ENCODE assay signal across 24 mouse cellular contexts in the genomic region with DNA sequence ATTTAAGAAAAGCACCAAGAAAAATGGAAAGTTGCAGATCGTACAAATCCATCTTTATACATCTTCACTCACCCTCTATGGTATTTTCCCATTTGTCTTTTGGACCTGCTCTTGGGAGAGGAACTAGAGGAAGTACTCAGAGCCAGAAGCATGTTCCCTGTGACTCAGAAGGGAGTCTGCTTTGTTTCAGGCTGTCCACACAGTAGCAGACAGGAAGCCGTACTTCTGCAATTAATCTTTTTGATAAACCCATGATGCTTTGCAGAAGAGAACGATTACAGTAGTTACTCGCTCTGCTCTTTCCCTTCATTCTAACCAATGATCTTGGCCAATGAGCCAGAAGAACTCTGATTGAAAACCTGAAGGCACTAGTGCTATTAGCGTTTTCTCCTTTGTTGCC.
DNase-seq lines count a peak whose midpoint lies in the region; ATAC-seq and TF ChIP-seq lines count a peak whose summit lies in the region.
"Had no signal": no experiment of that assay in that cellular context is flagged by ENCODE, and none has a peak within 500 bp of the region (broad histone marks: within the 10 kb centered on the region; RNA-seq: fewer than 3 reads in every experiment).

No protein-coding gene starts in this region.

- ATAC-seq in heart, embryonic 13.5 days (ENCODE audit: extremely low read depth, insufficient number of reproducible peaks, low FRiP score, low TSS enrichment): peak; percentile 54
- ATAC-seq in megakaryocyte progenitor cell, adult 5-6 weeks (replicated peaks; ENCODE audit: poor library complexity): 0 out of 2 replicates have a peak, but pooled peaks have one; percentile 17
- ATAC-seq in forebrain, embryonic 16.5 days: no peak
- ATAC-seq: intestine, postnatal 0 days; midbrain, embryonic 16.5 days had no signal

- intact Hi-C loops in left cerebral cortex, postnatal 14 days (cut with DNase I): no loop called here

- TF ChIP-seq POLR2A in MEL (IDR thresholded peaks at IDR 0.05; ENCODE audit: control insufficient read depth in 1 of 2, insufficient read depth in 1 of 2, low read depth in 1 of 2, low read length in 2 of 2, poor library complexity in 1 of 2): no peak

- DNase-seq in heart, adult 11 months: no peak
- DNase-seq in 416B (ENCODE audit: low read depth) (peak; percentile 66), MEL (ENCODE audit: low read depth, low spot score) (peak; percentile 67)
- no peak for DNase-seq in left cerebral cortex, postnatal 14 days (ENCODE audit: low spot score in 2 of 2)
- DNase-seq: cerebellum, adult 18-20 months; cerebellum, postnatal 36 days; embryo, embryonic 11 days; kidney, postnatal 4 days; lung, postnatal 4 days; retina, postnatal 1 day; thymus, postnatal 14 days had no signal

- H3K27ac ChIP-seq in heart, embryonic 13.5 days (replicated peaks): peak overlapping the region; percentile 45; the same call in 1 of the 2 replicates
- peak overlapping the region; percentile 42; the same call in 1 of the 2 replicates for H3K27ac ChIP-seq in MEL (ENCODE audit: control insufficient read depth, low read depth, low read length)
- no peak overlapping the region for H3K27ac ChIP-seq in forebrain, embryonic 16.5 days (ENCODE audit: low read length)
- H3K27ac ChIP-seq: embryonic facial prominence, embryonic 13.5 days; forebrain, embryonic 12.5 days; hindbrain, embryonic 12.5 days; liver, embryonic 15.5 days; midbrain, embryonic 10.5 days; neural tube, embryonic 13.5 days had no signal

- 0 out of 2 replicates have a peak overlapping the region, but pooled peaks have one; percentile 5 for H3K4me2 ChIP-seq in heart, embryonic 13.5 days
- no peak overlapping the region for H3K4me2 ChIP-seq in forebrain, embryonic 16.5 days (ENCODE audit: low read length)
- H3K4me2 ChIP-seq: embryonic facial prominence, embryonic 13.5 days; forebrain, embryonic 12.5 days; hindbrain, embryonic 12.5 days; liver, embryonic 15.5 days; neural tube, embryonic 13.5 days had no signal

- no peak for TF ChIP-seq CTCF in MEL (IDR thresholded peaks at IDR 0.05 in 2 of 3, conservative IDR thresholded peaks at IDR 0.05 in 1 of 3; ENCODE audit: control insufficient read depth in 1 of 3, insufficient read depth in 1 of 3, low read depth in 2 of 3, low read length in 3 of 3, poor library complexity in 1 of 3, severe bottlenecking in 1 of 3)

- no peaks in the 10 kb centered on the region for H3K79me2 ChIP-seq in MEL (ENCODE audit: control insufficient read depth, insufficient read depth, low read length, poor library complexity)

- TF ChIP-seq RAD21 in MEL (IDR thresholded peaks at IDR 0.05; ENCODE audit: low read depth, low read length): no peak

- no peaks in the 10 kb centered on the region for H3K36me3 ChIP-seq in heart, embryonic 13.5 days
- H3K36me3 ChIP-seq in MEL (ENCODE audit: control insufficient read depth in 1 of 2, insufficient read depth in 2 of 2, low read length in 2 of 2): peaks cover 0 to 9% of the 10 kb centered on the region in 2 experiments; a peak in 2 of 4 replicates
- no peaks in the 10 kb centered on the region for H3K36me3 ChIP-seq in forebrain, embryonic 16.5 days (ENCODE audit: control insufficient read depth, insufficient read depth)
- H3K36me3 ChIP-seq: embryonic facial prominence, embryonic 13.5 days; forebrain, embryonic 12.5 days; hindbrain, embryonic 12.5 days; liver, embryonic 15.5 days; midbrain, embryonic 10.5 days; neural tube, embryonic 13.5 days had no signal

- H3K4me3 ChIP-seq in heart, embryonic 13.5 days: no peak overlapping the region
- H3K4me3 ChIP-seq in MEL (ENCODE audit: control insufficient read depth in 1 of 2, insufficient read depth in 1 of 2, low read depth in 2 of 2, low read length in 2 of 2): peak overlapping the region; percentile 26 to 41; a peak in 2 of 4 replicates
- no peak overlapping the region for H3K4me3 ChIP-seq in forebrain, embryonic 16.5 days (replicated peaks; ENCODE audit: low read length)
- H3K4me3 ChIP-seq: embryonic facial prominence, embryonic 13.5 days; erythroblast, embryonic 14.5 days; forebrain, embryonic 12.5 days; hindbrain, embryonic 12.5 days; liver, embryonic 15.5 days; midbrain, embryonic 10.5 days; myocyte; neural tube, embryonic 13.5 days had no signal

- WGBS in heart, embryonic 13.5 days: 15% methylated on average over 5 of the region's 5 CpGs
- WGBS in forebrain, embryonic 16.5 days: 82% methylated on average over 5 of the region's 5 CpGs

- no peak overlapping the region for H3K9ac ChIP-seq in heart, embryonic 13.5 days
- no peak overlapping the region for H3K9ac ChIP-seq in MEL (ENCODE audit: control insufficient read depth, low read depth, low read length, poor library complexity, severe bottlenecking)
- H3K9ac ChIP-seq in forebrain, embryonic 16.5 days (replicated peaks; ENCODE audit: low read depth, low read length): no peak overlapping the region
- H3K9ac ChIP-seq: embryonic facial prominence, embryonic 13.5 days; forebrain, embryonic 12.5 days; hindbrain, embryonic 12.5 days; liver, embryonic 15.5 days; neural tube, embryonic 13.5 days had no signal

- no peaks in the 10 kb centered on the region for H3K27me3 ChIP-seq in heart, embryonic 13.5 days (replicated peaks)
- no peaks in the 10 kb centered on the region for H3K27me3 ChIP-seq in MEL (ENCODE audit: control insufficient read depth in 1 of 2, insufficient read depth in 2 of 2, low read length in 2 of 2)
- H3K27me3 ChIP-seq in forebrain, embryonic 16.5 days (replicated peaks; ENCODE audit: control insufficient read depth, insufficient read depth, low read length): no peaks in the 10 kb centered on the region
- H3K27me3 ChIP-seq: embryonic facial prominence, embryonic 13.5 days; forebrain, embryonic 12.5 days; hindbrain, embryonic 12.5 days; liver, embryonic 15.5 days; neural tube, embryonic 13.5 days had no signal

- TF ChIP-seq EP300 in MEL (IDR thresholded peaks at IDR 0.05; ENCODE audit: low read depth in 1 of 2, low read length in 2 of 2): 0 out of 4 replicates have a peak, but pooled peaks of 1 of the 2 experiments have one; percentile 19

- H3K4me1 ChIP-seq in heart, embryonic 13.5 days: peaks cover 6% of the 10 kb centered on the region
- H3K4me1 ChIP-seq in MEL (ENCODE audit: control insufficient read depth in 1 of 2, insufficient read depth in 2 of 2, low read length in 2 of 2): peaks cover 4% of the 10 kb centered on the region in 2 experiments
- H3K4me1 ChIP-seq in forebrain, embryonic 16.5 days (replicated peaks; ENCODE audit: control insufficient read depth, insufficient read depth, low read length): no peaks in the 10 kb centered on the region
- H3K4me1 ChIP-seq: embryonic facial prominence, embryonic 13.5 days; forebrain, embryonic 12.5 days; hindbrain, embryonic 12.5 days; liver, embryonic 15.5 days; midbrain, embryonic 10.5 days; neural tube, embryonic 13.5 days had no signal

- H3K9me3 ChIP-seq in heart, embryonic 13.5 days: no peaks in the 10 kb centered on the region
- no peaks in the 10 kb centered on the region for H3K9me3 ChIP-seq in MEL (replicated peaks; ENCODE audit: insufficient read depth, low read length)
- no peaks in the 10 kb centered on the region for H3K9me3 ChIP-seq in forebrain, embryonic 16.5 days (ENCODE audit: control insufficient read depth, low read length)
- H3K9me3 ChIP-seq: embryonic facial prominence, embryonic 13.5 days; forebrain, embryonic 12.5 days; hindbrain, embryonic 12.5 days; liver, embryonic 15.5 days; midbrain, embryonic 10.5 days; neural tube, embryonic 13.5 days had no signal

TF ChIP-seq in MEL, 35 proteins besides CTCF, POLR2A, EP300 and RAD21:
- no peak for TF ChIP-seq POLR2AphosphoS2 (IDR thresholded peaks at IDR 0.05; ENCODE audit: low read length)
- TF ChIP-seq ZKSCAN1 (IDR thresholded peaks at IDR 0.05; ENCODE audit: low read depth, low read length): no peak
- 0 out of 2 replicates have a peak, but pooled peaks have one; percentile 27 for TF ChIP-seq RCOR1 (IDR thresholded peaks at IDR 0.05; ENCODE audit: low read depth, low read length)
- 0 out of 2 replicates have a peak, but pooled peaks have one; percentile 22 for TF ChIP-seq MYC (IDR thresholded peaks at IDR 0.05; ENCODE audit: low read depth, low read length)
- 0 out of 2 replicates have a peak, but pooled peaks have one; percentile 21 for TF ChIP-seq MAX (IDR thresholded peaks at IDR 0.05; ENCODE audit: low read length)
- TF ChIP-seq ZMIZ1 (IDR thresholded peaks at IDR 0.05; ENCODE audit: low read depth, low read length): no peak
- 0 out of 2 replicates have a peak, but pooled peaks have one; percentile 13 for TF ChIP-seq GATA1 (IDR thresholded peaks at IDR 0.05; ENCODE audit: low read depth, low read length)
- no peak for TF ChIP-seq USF2 (IDR thresholded peaks at IDR 0.05; ENCODE audit: borderline replicate concordance in 1 of 2, insufficient read depth in 1 of 2, low read depth in 1 of 2, low read length in 2 of 2)
- no peak for TF ChIP-seq TCF12 (IDR thresholded peaks at IDR 0.05; ENCODE audit: low read depth, low read length)
- TF ChIP-seq TBP (IDR thresholded peaks at IDR 0.05; ENCODE audit: low read depth, low read length): peak; percentile 57

Comparison
In these comparisons a context has a peak if more than half of its experiments do, and no peak if none do; other contexts are left out.
1. H3K4me3 ChIP-seq: peak in MEL (2 of 2); none in heart, embryonic 13.5 days (single experiment) and forebrain, embryonic 16.5 days (single experiment).
2. DNase-seq: peak in 416B (single experiment) and MEL (single experiment); none in heart, adult 11 months (single experiment) and left cerebral cortex, postnatal 14 days (0 of 2).